Mouse (Mus musculus): Measurements from ENCODE around the gene Cox6a2.
A peak's percentile ranks its signal among the peaks of the same experiment; 100 is the strongest.

The Cox6a2 gene

GRCm38 (mm10) chr7:128206152-128206551, at the start of gene Cox6a2:
TSS of gene Cox6a2 (minus strand) at chr7:128206387.
- DNase-seq (ENCODE audit: low read depth, low spot score), result peak; percentile 87

GRCm38 (mm10) chr7:128255757-128256156, 49.6 kb upstream of the Cox6a2 start:
- DNase-seq (ENCODE audit: low read depth, low spot score), result no peak

- no peak for DNase-seq (ENCODE audit: low read depth, low spot score)
Observed at GRCm38 (mm10) chr7:128254978-128255377, 48.8 kb upstream of the Cox6a2 start.

DNA sequence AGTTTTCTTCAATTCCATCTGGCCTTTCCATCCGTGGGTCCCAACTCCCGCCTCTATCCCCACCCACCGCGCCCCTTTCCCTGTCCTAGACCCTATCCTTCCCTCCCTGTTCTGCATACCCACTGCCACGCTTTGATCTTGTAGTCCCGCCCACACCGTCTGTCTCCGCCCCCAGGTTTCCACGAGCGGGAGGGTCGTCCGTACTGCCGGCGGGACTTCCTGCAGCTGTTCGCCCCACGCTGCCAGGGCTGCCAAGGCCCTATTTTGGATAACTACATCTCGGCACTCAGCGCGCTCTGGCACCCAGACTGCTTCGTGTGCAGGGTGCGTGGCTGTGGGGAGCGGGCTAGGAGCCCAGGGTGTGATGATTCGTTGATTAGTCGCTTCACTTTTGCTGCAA, 46.4 kb upstream of the Cox6a2 start:
- DNase-seq (ENCODE audit: low read depth, low spot score), result no peak

DNA sequence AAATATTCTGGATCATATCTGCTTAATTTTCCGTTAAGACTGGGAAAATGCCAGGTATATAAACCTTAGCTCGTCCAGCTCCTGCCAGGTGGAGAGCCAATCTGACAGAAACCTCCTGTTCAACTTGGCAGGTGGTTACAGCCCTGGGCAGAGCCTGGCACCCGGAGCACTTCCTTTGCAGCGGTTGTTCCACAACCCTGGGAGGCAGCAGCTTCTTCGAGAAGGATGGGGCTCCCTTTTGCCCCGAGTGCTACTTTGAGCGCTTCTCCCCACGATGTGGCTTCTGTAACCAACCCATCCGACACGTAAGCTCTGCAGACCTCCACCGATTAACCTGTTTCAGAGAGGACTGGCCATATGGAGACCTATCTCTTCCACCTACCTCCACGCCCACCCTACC, 45.8 kb upstream of the Cox6a2 start:
- DNase-seq (ENCODE audit: low read depth, low spot score), result no peak

GRCm38 (mm10) chr7:128249998-128250397, 43.8 kb upstream of the Cox6a2 start:
- no peak for DNase-seq (ENCODE audit: low read depth, low spot score)

DNA sequence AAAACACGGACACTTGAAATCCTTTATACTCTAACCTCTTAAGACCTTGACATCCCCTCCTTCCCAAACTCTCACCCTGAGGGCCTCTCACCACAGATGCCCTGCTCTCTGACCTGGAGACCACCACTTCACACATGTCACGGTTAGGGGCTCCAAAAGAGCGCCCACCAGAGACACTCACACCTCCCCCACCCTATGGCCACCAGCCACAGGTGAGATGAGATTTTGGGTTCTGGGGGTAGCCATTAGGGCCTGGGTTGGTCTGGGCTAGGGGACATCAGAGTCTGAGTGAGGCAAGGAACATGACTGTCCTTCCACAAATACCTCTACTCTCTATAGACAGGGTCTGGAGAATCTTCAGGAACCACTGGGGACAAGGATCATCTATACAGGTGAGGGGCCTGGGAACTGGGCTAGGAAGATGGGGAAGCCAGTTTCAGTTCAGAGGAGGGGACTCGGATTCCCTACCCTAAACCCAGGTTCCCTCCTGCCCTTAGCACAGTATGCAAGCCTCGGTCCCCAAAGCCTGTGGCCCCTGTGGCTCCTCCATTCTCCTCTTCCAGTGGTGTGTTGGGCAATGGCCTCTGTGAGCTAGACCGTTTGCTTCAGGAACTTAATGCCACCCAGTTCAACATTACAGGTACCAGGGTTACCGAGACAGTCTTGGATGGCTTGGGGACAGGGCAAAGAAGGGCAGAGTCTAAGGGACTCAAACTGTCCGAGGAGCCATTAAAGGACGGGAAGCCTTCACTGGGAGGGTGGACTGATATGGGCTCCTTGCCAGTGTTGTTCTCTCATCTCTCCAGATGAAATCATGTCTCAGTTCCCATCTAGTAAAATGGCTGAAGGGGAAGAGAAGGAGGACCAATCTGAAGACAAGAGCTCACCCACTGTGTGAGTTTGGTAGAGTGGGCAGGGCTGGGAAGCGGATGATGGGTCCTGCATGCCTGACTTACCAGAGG, 42.2 kb upstream of the Cox6a2 start:
- no peak for DNase-seq (ENCODE audit: low read depth, low spot score)

DNA sequence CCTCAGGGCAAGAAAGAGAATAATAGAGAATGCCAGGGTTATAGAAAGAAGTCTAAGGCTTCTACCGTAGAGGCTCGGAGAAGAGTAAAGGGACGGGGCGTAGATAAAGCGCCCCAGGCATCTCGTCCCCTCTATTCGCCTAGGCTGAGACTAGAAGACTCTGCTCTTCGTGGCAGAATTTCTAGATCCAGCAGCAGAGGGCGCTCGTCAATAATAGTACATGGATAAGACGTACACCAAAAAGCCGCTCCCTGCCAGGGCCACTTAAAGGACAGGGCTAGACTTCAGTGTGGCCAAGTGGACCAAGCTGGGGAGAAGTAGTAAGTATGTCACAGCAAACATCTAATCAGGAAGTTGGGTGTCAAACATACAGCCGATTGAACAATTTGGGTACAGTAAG, 41.3 kb upstream of the Cox6a2 start:
- peak; percentile 74 for DNase-seq (ENCODE audit: low read depth, low spot score)

DNA sequence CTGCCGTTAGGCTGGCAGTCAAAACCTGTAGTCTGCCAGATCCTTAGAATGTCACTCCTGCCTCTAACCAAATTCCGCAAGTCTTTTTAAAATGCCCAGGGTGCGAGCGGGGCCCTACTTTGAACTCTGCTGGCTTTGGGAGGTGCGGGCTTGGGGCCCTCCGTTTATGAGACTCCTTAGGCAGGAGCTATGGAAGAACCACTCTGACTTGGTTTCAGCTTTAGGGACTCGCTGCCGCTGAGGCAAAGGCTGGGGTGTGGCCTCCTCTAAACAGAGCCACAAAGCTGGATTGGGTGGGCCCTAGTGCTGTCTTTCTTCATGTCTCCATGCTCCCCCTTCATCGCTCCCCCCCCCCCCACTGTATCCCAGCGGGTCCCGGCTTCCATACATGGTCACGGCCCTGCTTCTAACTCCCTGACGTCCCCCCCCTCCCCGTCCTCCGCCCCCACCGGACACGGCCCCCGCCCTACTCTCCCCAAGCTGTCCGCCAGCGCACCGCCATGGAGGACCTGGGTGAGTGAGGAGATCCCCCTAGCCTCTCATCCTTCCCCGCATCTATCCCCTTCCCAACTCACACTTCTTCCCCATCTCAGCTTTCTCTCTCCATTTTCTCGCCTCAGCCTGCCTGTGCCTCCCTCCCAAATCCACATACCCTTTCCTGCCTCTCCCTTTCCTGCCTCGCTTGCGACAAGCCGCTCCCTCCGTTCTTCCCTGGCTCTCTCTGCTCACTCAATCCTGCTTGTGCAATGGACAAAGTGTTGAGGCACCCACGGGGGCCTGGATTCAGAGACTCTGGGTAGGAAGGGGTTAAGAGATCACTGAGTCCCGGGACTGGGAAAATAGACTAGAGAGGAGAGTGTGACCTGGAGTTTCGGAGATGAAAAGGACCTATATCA, 40.6 kb upstream of the Cox6a2 start, which contains the start of gene Tgfb1i1:
Gene Tgfb1i1 (plus strand): TSS at position 317 of the 896 bp plus-strand sequence.
- peak; percentile 76 for DNase-seq (ENCODE audit: low read depth, low spot score)

DNA sequence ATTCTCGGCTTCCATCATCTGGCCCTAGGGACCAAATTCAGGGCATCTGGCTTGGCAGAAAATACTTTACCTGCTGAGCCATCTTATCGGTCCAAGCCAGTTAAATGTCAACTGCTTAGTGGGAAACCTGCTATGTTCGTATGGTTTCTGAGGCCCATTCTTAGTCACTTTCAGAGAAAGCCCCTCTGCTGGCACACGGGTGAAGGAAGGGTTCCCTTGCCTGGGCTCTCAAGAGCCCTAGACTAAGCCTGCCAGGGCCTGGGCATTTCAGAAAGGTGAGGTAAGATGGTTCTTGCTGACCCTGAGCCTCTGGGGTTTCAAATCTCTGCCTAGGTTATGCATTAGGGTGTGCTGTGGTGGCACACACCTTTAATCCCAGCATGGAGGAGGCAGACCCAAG, 39.4 kb upstream of the Cox6a2 start:
- DNase-seq (ENCODE audit: low read depth, low spot score), result no peak

DNA sequence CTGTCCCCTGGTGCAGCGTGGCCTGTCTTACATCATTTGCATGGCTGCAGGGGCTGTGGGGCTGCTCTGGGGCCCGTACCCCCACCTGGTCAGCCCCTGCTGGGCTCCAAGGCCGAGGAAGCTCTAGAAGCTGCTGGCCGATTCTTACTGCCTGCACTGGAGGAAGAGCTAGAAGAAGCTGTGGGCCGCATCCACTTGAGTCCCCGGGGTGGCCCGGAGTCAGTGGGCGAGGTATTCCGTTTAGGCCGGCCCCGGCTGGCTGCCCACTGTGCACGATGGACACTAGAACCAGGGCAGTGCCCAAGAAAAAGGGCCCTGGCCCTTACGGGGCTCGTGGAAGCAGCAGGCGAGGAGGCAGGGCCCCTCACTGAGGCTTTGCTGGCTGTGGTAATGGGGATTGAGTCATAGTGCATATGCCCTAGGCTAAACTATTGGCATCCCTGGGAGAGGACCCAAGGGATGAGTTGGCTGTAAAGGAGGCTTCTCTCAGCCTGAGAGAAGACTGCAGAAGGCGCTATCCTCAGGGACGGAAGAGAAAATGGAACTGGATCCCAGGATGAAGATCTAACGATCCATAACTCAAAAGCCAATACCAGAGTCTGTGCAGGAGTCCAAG, 38.3 kb upstream of the Cox6a2 start:
- DNase-seq (ENCODE audit: low read depth, low spot score), result no peak

- no peak for DNase-seq (ENCODE audit: low read depth, low spot score)
Observed at GRCm38 (mm10) chr7:128243921-128244320, 37.7 kb upstream of the Cox6a2 start.

DNA sequence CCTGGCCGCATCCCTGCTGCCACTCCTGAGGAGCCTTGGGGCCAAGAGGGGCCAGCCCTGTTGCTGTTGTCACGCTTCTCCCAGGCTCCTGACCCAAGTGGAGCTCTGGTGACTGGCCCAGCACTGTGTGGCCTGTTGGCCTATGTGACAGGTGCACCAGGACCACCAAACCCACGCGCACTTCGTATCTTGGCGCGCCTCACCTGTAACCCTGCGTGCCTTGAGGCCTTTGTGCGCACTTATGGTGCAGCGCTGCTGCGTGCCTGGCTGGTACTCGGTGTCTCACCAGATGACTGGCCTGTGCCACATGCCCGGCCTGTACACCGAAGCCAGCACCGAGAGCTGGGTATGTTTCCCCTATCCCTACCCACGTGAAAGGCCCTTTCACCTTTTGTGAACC, 36.1 kb upstream of the Cox6a2 start:
- no peak for DNase-seq (ENCODE audit: low read depth, low spot score)

DNA sequence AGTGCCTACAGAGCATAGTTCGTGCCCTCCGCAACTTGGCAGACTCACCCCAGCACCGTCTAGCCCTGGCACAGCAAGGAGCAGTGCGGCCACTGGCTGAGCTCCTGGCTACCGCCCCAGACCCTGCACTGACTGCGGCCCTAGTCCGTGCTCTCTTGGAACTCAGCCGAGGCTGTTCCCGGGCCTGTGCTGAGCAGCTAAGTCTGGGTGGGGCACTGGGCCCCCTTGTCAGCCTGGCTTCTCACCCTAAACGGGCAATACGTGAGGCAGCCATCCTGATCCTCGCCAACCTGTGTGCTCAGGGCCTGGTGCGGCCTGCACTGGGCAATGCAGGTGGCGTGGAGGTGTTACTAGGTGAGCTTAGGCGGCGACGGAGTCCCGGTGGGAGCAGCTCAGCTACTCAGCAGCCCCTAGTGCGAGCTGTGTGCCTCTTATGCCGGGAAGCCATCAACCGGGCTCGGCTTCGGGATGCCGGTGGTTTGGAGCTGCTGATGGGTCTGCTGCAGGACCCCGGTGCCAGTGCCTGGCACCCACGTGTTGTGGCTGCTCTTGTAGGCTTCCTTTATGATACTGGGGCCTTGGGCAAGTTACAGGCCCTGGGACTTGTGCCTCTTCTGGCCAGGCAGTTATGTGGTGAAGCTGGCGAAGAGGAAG, 34.1 kb upstream of the Cox6a2 start:
- no peak for DNase-seq (ENCODE audit: low read depth, low spot score)

GRCm38 (mm10) chr7:128238991-128239390, 32.8 kb upstream of the Cox6a2 start:
- DNase-seq (ENCODE audit: low read depth, low spot score), result no peak

GRCm38 (mm10) chr7:128237927-128238778, 32.0 kb upstream of the Cox6a2 start, which contains the start of gene 9130023H24Rik:
TSS of gene 9130023H24Rik (minus strand) at chr7:128238031.
- DNase-seq (ENCODE audit: low read depth, low spot score), result peak; percentile 99

GRCm38 (mm10) chr7:128237593-128237926, 31.4 kb upstream of the Cox6a2 start:
- DNase-seq (ENCODE audit: low read depth, low spot score), result no peak

DNA sequence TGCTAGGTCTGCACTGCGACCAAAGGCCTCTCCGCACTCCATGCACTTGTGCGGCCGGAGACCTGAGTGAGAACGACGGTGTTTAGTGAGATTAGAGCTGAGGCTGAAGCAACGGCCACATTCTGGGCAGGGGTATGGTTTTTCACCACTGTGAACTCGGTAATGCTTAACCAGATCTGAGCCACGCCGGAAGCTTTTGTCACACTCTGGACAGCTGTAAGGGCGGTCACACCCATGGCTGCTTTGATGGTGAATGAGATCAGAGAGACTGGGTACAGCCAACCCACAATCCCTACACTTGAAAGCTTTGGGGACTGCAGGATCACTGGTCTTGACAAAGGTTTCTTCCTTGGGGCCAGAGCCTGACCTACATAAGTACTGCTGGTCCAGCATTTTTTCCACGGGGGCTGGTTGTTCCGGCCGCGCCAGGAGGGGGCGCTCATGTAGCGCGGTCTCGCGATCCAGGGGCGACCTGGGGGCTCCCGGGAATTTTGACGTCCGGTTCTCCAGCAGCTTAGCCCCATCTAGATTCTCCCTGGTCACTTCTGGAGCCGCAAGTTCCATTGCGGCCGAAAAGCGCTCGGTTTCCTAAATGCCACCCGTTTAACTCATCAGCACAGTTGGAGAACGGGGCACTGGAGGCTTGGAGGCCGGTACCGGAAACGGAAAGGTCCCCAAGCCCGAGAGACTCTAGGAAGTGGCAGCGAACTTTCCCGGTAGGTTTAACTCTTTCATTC, 30.8 kb upstream of the Cox6a2 start, which contains the start of gene Armc5:
Gene Armc5 (plus strand): TSS at position 487 of the 737 bp plus-strand sequence.
- DNase-seq (ENCODE audit: low read depth, low spot score), result peak; percentile 77

GRCm38 (mm10) chr7:128236426-128236825, 30.2 kb upstream of the Cox6a2 start:
- DNase-seq (ENCODE audit: low read depth, low spot score), result no peak

DNA sequence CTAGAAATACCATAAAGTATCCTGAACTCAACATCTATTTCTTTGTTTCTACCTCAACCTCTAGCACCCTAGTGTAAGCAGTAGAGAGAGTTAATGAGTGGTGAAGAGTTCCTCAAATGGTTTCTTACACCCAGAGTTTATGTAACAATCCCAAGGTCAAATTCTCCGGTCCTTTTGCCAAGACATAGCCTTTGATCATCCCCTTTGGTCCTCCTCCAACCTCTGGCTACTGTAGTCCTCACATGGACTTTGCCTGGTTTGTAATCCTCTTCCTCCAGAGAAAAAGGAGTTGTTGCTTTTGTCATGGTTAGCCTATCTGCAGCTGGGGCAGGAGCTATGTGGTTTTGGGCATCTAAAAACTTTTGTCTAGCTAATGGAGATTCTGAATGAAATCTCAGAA, 29.3 kb upstream of the Cox6a2 start:
- no peak for DNase-seq (ENCODE audit: low read depth, low spot score)
